Mouse (Mus musculus) liver, postnatal 0 days (tissue): ENCODE results near the gene Trim75. TPM values are rescaled to one million over a fixed set of nuclear protein-coding genes. Genes with fewer than 3 reads are reported as not detected.

ENCODE experiments used
- ATAC-seq: fragments of 200-750 bp; cut with Nextera tagmentation; 2 replicates; pipeline ENCODE4 v1.8.0; 2017; ENCODE audit warnings: mild to moderate bottlenecking, moderate library complexity
- DNase-seq: peaks from one replicate; pipeline ENCODE4 v3.0.0-alpha.2; 2016
- H3K27ac ChIP-seq: fragments of 300-500 bp; sonication (generic); 2 replicates; pipeline ENCODE4 v1.5.1; 2014; ENCODE audit warnings: antibody characterized with exemption, moderate library complexity, mild to moderate bottlenecking, low read depth
- H3K27me3 ChIP-seq: fragments of 300-500 bp; sonication (generic); 2 replicates; pipeline ENCODE4 v1.6.1; 2014; ENCODE audit warnings: low read length, control low read depth, mixed read lengths; ENCODE audit not compliant: insufficient read depth
- H3K36me3 ChIP-seq: fragments of 300-500 bp; sonication (generic); replicated peaks from 2 replicates; pipeline ENCODE4 v1.6.1; 2014; ENCODE audit warnings: mild to moderate bottlenecking, control low read depth, low read length, moderate library complexity, mixed read lengths; ENCODE audit not compliant: insufficient read depth
- H3K4me1 ChIP-seq: fragments of 300-500 bp; sonication (generic); 2 replicates; pipeline ENCODE4 v1.6.1; 2014; ENCODE audit warnings: antibody characterized with exemption, mild to moderate bottlenecking, control low read depth; ENCODE audit not compliant: insufficient read depth
- H3K4me2 ChIP-seq: fragments of 300-500 bp; sonication (generic); 2 replicates; pipeline ENCODE4 v1.6.1; 2014; ENCODE audit warnings: low read depth, mild to moderate bottlenecking, low read length, moderate library complexity, mixed read lengths
- H3K4me3 ChIP-seq: fragments of 300-500 bp; sonication (generic); 2 replicates; pipeline ENCODE4 v1.5.1; 2014; ENCODE audit warnings: low read depth, low read length
- H3K9ac ChIP-seq: fragments of 300-500 bp; sonication (generic); replicated peaks from 2 replicates; pipeline ENCODE4 v1.6.1; 2014; ENCODE audit warnings: mild to moderate bottlenecking, moderate library complexity
- H3K9me3 ChIP-seq: fragments of 300-500 bp; sonication (generic); 2 replicates; pipeline ENCODE4 v1.6.1; 2016; ENCODE audit warnings: mild to moderate bottlenecking, control low read depth, low read length, mixed read lengths
- CTCF ChIP-seq: sonication (generic); IDR thresholded peaks from 2 replicates; pipeline ENCODE4 v1.5.1; 2016; ENCODE audit warnings: antibody characterized with exemption, low read depth
- EP300 ChIP-seq: IDR thresholded peaks from 2 replicates; pipeline ENCODE4 v1.6.1; 2016; ENCODE audit warnings: antibody characterized with exemption, low read depth, mild to moderate bottlenecking
- WGBS: fragments of 180-500 bp; shearing (Covaris S2); extraction: QIAGEN DNeasy Blood & Tissue Kit; methylation state at CpG from one replicate; pipeline ENCODE4 v1.1.7; 2014; ENCODE audit not compliant: insufficient replicate concordance; 5-methylcytosine and 5-hydroxymethylcytosine counted together
- polyA plus RNA-seq: library from polyadenylated mRNA; unstranded; fragments of >200 nt; fragmentation: Nextera tagmentation; extraction: Ambion mirVana; gene quantifications from 2 replicates; pipeline ENCODE4 v1.2.1, GENCODE M21; 2015

Gene Trim75
- polyA plus RNA-seq: not detected in 2 replicates

- Histone ChIP-seq H3K4me1 (no peaks in the 10 kb centered on the region), H3K4me2 (no peak within 1 kb of the TSS), H3K9me3 (no peaks in the 10 kb centered on the region; the same call in 1 of the 2 replicates), H3K9ac (no peak within 1 kb of the TSS), H3K4me3 (no peak within 1 kb of the TSS), H3K27ac (no peak within 1 kb of the TSS), H3K27me3 (no peaks in the 10 kb centered on the region), H3K36me3 (no peaks in the 10 kb centered on the region)
- 79% methylated on average over 4 of the region's 4 CpGs for WGBS
- DNase-seq (no peak), ATAC-seq (no peak)
- TF ChIP-seq CTCF (no peak), EP300 (no peak)
Observed at GRCm38 (mm10) chr8:64987731-64988130, at the start of gene Trim75. Trim75 (minus strand) TSS chr8:64987831.

DNA sequence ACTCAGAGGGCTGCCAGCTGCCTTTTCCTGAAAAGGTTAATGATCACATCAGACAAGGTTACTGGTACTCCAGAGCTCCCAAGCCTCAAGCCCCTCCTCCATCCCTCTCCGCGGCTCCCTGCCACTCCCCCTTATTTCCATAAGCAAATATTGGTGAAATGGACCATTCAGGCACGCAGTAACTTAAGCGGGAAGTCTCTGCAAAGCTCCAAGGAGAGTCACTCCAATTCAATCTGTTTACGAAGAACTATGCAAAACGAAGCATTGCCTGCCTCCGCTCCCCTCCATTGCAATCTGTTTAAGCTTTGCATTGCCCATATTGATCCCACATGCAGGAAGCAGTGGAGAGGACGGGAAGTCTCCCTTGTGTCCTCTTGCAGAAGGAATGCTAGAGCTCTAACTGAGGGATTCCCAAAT, 49.5 kb upstream of the Trim75 start, which contains the start of gene Apela:
Gene Apela, minus strand, starts transcription at position 220 of the 417 bp plus-strand sequence.
- Histone ChIP-seq H3K4me3 (peak within 1 kb of the TSS; percentile 6; the same call in 1 of the 2 replicates), H3K9me3 (no peaks in the 10 kb centered on the region), H3K4me1 (no peaks in the 10 kb centered on the region), H3K27me3 (no peaks in the 10 kb centered on the region), H3K4me2 (peak within 1 kb of the TSS; percentile 63), H3K36me3 (no peaks in the 10 kb centered on the region), H3K27ac (no peak within 1 kb of the TSS), H3K9ac (no peak within 1 kb of the TSS)
- DNase-seq (peak; percentile 48), ATAC-seq (peak; percentile 68; the same call in 1 of the 2 replicates)
- 1% methylated on average over 8 of the region's 8 CpGs for WGBS
- TF ChIP-seq EP300: no peak
- no peak for TF ChIP-seq CTCF

DNA sequence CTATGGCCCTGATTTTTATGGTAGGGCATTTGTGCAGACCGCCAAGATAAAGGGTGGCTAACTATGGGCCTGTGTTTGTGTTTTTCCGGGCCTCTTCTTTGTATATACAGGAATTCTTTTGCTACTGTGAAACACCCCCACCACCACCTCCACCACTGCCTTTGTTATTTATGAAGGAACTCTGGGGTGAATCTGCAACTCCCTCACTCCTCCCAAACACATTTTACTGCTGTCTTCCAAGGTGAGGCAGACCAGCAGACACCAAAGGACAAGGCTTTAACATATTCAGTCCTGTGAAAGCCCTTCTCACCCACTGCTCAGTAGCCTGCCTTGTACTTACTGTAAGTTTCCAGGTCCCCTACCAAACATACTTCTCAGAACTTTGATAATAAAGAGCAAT, 46.5 kb upstream of the Trim75 start:
- ATAC-seq (no peak), DNase-seq (no peak)
- 40% methylated on average over 2 of the region's 2 CpGs for WGBS
- Histone ChIP-seq H3K27ac (no peak overlapping the region), H3K4me2 (no peak overlapping the region), H3K4me1 (no peaks in the 10 kb centered on the region), H3K4me3 (no peak overlapping the region), H3K36me3 (no peaks in the 10 kb centered on the region), H3K27me3 (no peaks in the 10 kb centered on the region), H3K9ac (no peak overlapping the region), H3K9me3 (no peaks in the 10 kb centered on the region)
- TF ChIP-seq EP300: no peak
- no peak for TF ChIP-seq CTCF

- Histone ChIP-seq H3K4me3 (no peak overlapping the region), H3K36me3 (no peaks in the 10 kb centered on the region), H3K4me1 (no peaks in the 10 kb centered on the region), H3K4me2 (no peak overlapping the region), H3K27me3 (no peaks in the 10 kb centered on the region), H3K9ac (no peak overlapping the region), H3K9me3 (no peaks in the 10 kb centered on the region), H3K27ac (no peak overlapping the region)
- DNase-seq (no peak), ATAC-seq (no peak)
- TF ChIP-seq EP300 (no peak), CTCF (no peak)
- WGBS: 76% methylated on average over 13 of the region's 13 CpGs
Observed at GRCm38 (mm10) chr8:65033056-65033455, 45.4 kb upstream of the Trim75 start.

DNA sequence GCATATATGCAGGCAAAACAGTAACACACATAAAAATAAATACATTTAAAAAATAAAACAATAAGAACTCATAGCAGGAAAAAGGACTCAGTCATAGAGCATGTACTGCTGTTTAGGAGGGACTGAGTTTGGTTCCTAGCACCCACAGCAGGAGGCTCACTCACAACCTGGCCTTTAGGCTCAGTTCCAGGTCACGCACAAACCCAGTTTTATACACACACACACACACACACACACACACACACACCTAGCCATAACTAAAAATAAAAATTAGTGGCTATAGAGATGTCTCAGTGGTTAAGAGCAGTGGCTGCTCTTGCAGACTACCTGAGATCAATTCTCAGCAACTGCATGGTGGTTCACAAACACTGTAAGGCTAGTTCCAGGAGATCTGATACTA, 44.5 kb upstream of the Trim75 start:
- Histone ChIP-seq H3K27ac (no peak overlapping the region), H3K4me1 (no peaks in the 10 kb centered on the region), H3K4me3 (no peak overlapping the region), H3K27me3 (no peaks in the 10 kb centered on the region), H3K9ac (no peak overlapping the region), H3K9me3 (no peaks in the 10 kb centered on the region), H3K36me3 (no peaks in the 10 kb centered on the region), H3K4me2 (no peak overlapping the region)
- ATAC-seq (no peak), DNase-seq (no peak)
- 93% methylated on average over 1 of the region's 1 CpGs for WGBS
- TF ChIP-seq EP300 (no peak), CTCF (no peak)

- Histone ChIP-seq H3K27ac (no peak overlapping the region), H3K4me2 (no peak overlapping the region), H3K9ac (no peak overlapping the region), H3K4me3 (no peak overlapping the region), H3K36me3 (no peaks in the 10 kb centered on the region), H3K27me3 (no peaks in the 10 kb centered on the region), H3K4me1 (no peaks in the 10 kb centered on the region), H3K9me3 (no peaks in the 10 kb centered on the region)
- ATAC-seq (no peak), DNase-seq (no peak)
- 74% methylated on average over 4 of the region's 4 CpGs for WGBS
- TF ChIP-seq CTCF: no peak
- no peak for TF ChIP-seq EP300
Observed at GRCm38 (mm10) chr8:65030735-65031485, 43.3 kb upstream of the Trim75 start.
